Mouse (Mus musculus): ENCODE data around the gene Unc13d. TPM values are rescaled to one million over a fixed set of nuclear protein-coding genes. Genes with fewer than 3 reads are reported as not detected.

The Unc13d gene
- polyA plus RNA-seq, 1 experiment, result 7.1 TPM

DNA sequence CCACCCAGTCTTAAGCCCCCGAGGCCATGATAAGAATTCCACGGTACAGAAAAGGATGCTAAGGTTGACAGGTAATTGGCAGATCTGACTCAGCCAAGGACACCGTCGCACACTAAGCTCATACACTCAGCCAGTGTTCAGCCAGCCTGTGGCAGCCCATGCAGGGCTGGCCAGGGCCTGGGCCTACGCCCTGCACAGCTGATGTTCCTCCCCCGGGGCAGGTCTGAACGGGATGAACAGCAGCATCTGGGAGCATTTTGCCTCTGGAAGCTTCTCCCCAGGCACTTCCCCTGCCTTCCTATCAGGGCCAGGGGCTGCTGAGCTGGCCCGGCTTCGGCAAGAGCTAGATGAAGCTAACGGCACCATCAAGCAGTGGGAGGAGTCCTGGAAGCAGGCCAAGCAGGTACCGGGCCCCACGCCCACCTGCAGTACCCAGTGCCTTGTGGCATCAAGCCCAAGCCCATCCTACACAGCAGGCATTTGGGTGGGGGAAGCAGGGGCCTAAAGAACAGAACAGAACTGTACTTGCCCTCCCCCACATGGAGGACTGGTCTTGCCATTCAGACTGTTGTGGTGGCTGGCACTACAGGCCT lies 19.6 kb downstream of the Unc13d start:
- TF ChIP-seq CTCF (IDR thresholded peaks at IDR 0.05; ENCODE audit: extremely low read depth, insufficient read length, insufficient replicate concordance, low read depth, low read length), result no peak
- no peak for TF ChIP-seq POLR2A (IDR thresholded peaks at IDR 0.05; ENCODE audit: low read depth, low read length)
- Histone ChIP-seq H3K27ac (ENCODE audit: insufficient read depth, low read depth, low read length) (no peak overlapping the region), H3K36me3 (ENCODE audit: control insufficient read depth, insufficient read depth, low read length) (peaks cover 49% of the 10 kb centered on the region), H3K4me1 (ENCODE audit: control insufficient read depth, insufficient read depth, insufficient read length, low read length) (peaks cover 12% of the 10 kb centered on the region), H3K4me3 (ENCODE audit: low read depth, low read length) (no peak overlapping the region), H3K27me3 (ENCODE audit: control insufficient read depth, insufficient read depth, low read length) (no peaks in the 10 kb centered on the region)
- WGBS, result 62% methylated on average over 12 of the region's 12 CpGs

DNA sequence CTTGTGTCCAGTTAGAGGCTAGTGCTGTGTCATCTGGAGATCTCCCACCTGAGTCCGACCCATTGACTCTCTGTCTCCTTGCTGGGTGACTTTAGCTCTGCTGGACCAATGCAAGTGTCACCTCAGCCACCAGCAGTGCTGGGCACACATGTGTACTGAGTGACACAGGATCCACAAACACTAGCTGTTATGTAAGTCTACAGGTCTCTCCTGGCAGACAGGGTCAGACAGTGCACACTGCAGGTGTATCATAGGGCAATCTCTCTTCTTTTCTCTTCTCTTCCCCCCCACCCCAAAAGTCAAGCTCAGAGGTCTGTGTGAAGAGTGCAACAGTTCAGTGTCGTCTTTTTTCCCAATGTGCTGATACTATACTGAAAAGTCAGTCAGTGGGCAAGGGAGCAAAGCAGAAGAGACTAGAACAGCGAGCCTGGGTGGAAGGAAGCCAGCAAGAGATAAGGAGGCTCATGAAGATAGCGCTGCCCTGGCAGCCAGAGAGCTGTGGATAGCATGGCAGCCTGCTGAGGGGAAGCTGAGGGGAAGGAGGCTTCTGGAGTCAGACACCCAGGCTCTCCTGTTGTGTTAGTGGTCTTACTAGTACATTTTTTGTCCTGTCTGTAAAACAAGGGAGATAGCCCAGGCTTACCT lies 20.4 kb downstream of the Unc13d start:
- peaks cover 56% of the 10 kb centered on the region for H3K36me3 ChIP-seq (ENCODE audit: control insufficient read depth, insufficient read depth, low read length)
- 51% methylated on average over 4 of the region's 4 CpGs for WGBS
- no peaks in the 10 kb centered on the region for H3K27me3 ChIP-seq (ENCODE audit: control insufficient read depth, insufficient read depth, low read length)
- H3K27ac ChIP-seq (ENCODE audit: insufficient read depth, low read depth, low read length), result no peak overlapping the region
- no peak overlapping the region for H3K4me3 ChIP-seq (ENCODE audit: low read depth, low read length)
- peaks cover 12% of the 10 kb centered on the region for H3K4me1 ChIP-seq (ENCODE audit: control insufficient read depth, insufficient read depth, insufficient read length, low read length)
- TF ChIP-seq POLR2A (IDR thresholded peaks at IDR 0.05; ENCODE audit: low read depth, low read length) (no peak), CTCF (IDR thresholded peaks at IDR 0.05; ENCODE audit: extremely low read depth, insufficient read length, insufficient replicate concordance, low read depth, low read length) (no peak)

DNA sequence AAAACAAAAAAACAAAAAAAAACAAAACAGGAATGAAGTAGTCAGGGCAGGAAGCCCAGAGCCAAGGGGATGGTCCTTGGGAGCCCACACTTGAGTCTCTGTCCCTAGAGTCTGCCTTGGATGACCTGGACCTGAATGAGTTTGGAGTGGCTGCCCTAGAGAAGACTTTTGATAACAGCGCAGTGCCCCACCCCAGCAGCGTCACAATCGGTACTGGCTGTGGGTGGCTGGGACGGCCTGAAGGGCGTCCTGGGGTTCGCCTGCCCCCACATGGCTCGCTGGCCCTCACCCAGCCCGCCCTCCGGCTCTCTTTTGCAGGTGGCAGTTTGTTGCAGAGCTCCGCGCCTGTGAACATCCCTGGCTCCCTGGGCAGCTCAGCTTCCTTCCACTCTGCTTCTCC lies 21.9 kb downstream of the Unc13d start:
- H3K36me3 ChIP-seq (ENCODE audit: control insufficient read depth, insufficient read depth, low read length), result peaks cover 62% of the 10 kb centered on the region
- no peak overlapping the region for H3K27ac ChIP-seq (ENCODE audit: insufficient read depth, low read depth, low read length)
- TF ChIP-seq POLR2A (IDR thresholded peaks at IDR 0.05; ENCODE audit: low read depth, low read length), result no peak
- TF ChIP-seq CTCF (IDR thresholded peaks at IDR 0.05; ENCODE audit: extremely low read depth, insufficient read length, insufficient replicate concordance, low read depth, low read length), result no peak
- H3K4me3 ChIP-seq (ENCODE audit: low read depth, low read length), result no peak overlapping the region
- H3K27me3 ChIP-seq (ENCODE audit: control insufficient read depth, insufficient read depth, low read length), result no peaks in the 10 kb centered on the region
- WGBS, result 95% methylated on average over 11 of the region's 11 CpGs
- H3K4me1 ChIP-seq (ENCODE audit: control insufficient read depth, insufficient read depth, insufficient read length, low read length), result peaks cover 4% of the 10 kb centered on the region

DNA sequence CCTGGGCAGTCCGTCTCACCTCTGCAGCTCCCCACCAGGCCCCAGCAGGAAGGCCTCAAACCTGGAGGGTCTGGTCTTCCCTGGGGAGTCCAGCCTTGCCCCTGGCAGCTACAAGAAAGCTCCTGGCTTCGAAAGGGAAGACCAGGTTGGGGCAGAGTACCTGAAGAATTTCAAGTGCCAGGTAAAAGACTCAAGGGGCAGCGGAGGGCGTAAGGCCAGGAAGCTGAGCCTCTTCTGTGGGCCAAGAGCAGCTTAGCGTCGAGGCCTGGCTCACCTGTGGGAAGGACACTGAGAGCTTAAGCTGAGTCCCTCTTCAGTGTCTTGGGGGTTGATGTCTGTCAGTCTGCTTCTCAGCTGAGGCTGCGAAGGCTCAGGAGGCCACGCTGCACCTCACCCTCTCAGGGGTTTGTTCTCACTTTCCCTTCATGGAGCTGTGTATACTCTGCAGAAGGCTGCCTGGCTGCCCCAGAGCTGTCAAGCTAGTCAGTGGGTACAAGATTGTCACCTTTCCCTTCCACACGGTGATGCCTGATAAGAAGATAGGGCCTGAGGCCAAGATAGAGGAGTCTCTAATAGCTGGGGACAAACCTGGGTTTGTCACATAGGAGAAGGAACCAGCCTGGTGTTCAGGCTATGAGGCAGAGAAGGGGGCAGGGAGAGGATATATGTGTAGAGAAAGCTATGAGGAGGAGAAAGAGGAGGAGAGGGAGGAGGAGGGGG lies 24.1 kb downstream of the Unc13d start:
- no peak for TF ChIP-seq POLR2A (IDR thresholded peaks at IDR 0.05; ENCODE audit: low read depth, low read length)
- H3K36me3 ChIP-seq (ENCODE audit: control insufficient read depth, insufficient read depth, low read length), result peaks cover 77% of the 10 kb centered on the region
- H3K4me1 ChIP-seq (ENCODE audit: control insufficient read depth, insufficient read depth, insufficient read length, low read length), result no peaks in the 10 kb centered on the region; the same call in 1 of the 2 replicates
- WGBS, result 87% methylated on average over 9 of the region's 9 CpGs
- no peak overlapping the region for H3K27ac ChIP-seq (ENCODE audit: insufficient read depth, low read depth, low read length)
- no peaks in the 10 kb centered on the region for H3K27me3 ChIP-seq (ENCODE audit: control insufficient read depth, insufficient read depth, low read length)
- H3K4me3 ChIP-seq (ENCODE audit: low read depth, low read length), result no peak overlapping the region

DNA sequence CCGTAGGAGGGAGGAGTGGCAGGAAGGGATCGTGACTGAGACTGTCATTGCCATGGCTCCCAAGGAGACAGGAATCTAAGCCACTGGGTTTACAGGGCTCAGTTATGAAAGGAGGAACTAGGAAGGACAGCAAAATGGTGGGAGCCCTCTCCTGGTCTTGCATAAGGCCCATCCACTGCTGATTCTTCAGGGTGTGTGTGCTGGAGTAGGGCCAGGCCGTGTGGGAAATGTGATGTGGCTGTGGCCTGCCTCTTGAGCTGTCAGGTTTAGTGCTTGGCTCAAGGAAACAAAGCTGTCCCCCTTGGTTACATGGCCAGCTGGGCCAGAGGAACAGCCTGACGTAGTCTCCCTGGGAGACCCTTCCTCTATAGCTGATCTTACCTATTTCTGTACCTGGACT lies 27.6 kb downstream of the Unc13d start:
- TF ChIP-seq POLR2A (IDR thresholded peaks at IDR 0.05; ENCODE audit: low read depth, low read length) (no peak), CTCF (IDR thresholded peaks at IDR 0.05; ENCODE audit: extremely low read depth, insufficient read length, insufficient replicate concordance, low read depth, low read length) (no peak)
- 85% methylated on average over 4 of the region's 4 CpGs for WGBS
- Histone ChIP-seq H3K4me1 (ENCODE audit: control insufficient read depth, insufficient read depth, insufficient read length, low read length) (no peaks in the 10 kb centered on the region), H3K27me3 (ENCODE audit: control insufficient read depth, insufficient read depth, low read length) (no peaks in the 10 kb centered on the region), H3K4me3 (ENCODE audit: low read depth, low read length) (no peak overlapping the region), H3K27ac (ENCODE audit: insufficient read depth, low read depth, low read length) (no peak overlapping the region), H3K36me3 (ENCODE audit: control insufficient read depth, insufficient read depth, low read length) (peaks cover 65% of the 10 kb centered on the region)

DNA sequence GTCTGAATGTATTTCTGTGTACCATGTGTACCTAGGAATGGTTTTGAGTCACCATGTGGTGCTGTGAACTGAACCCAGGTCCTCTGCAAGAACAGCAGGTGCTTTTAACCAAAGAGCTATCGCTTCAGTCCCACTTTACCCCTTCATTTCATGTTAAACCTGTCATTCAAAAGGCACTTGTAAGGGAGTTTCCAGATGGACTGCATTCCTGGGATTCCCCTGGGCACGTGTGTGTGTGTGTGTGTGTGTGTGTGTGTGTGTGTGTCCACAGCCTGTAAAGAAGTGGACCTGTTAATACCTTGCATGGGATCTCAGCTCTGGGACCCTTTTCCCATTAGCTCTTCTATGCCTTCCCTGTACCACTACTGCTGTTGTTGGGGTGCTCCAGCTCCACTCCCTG lies 28.2 kb downstream of the Unc13d start:
- WGBS, result 88% methylated on average over 2 of the region's 2 CpGs
- TF ChIP-seq POLR2A (IDR thresholded peaks at IDR 0.05; ENCODE audit: low read depth, low read length), result no peak
- TF ChIP-seq CTCF (IDR thresholded peaks at IDR 0.05; ENCODE audit: extremely low read depth, insufficient read length, insufficient replicate concordance, low read depth, low read length), result no peak
- H3K36me3 ChIP-seq (ENCODE audit: control insufficient read depth, insufficient read depth, low read length), result peaks cover 60% of the 10 kb centered on the region

DNA sequence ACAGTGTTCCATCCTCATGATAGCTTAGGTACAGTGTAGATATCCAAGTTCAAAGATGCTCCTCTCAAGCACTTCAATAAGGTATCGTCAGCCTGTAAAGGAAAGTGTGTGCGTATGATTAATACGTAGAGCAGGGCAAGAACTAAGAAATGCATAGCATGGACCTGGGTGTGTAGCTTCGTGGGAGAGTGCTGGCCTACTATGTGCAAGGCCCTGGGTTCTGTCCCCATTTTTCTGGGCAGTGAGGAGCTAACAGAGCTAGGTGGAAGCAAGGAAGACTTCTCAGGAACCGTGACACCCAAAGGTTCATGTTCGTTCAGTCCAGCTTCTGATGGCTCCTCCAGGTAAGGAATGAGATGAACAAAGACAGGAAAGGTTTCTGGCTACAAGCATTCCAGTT lies 32.6 kb downstream of the Unc13d start:
- 92% methylated on average over 6 of the region's 6 CpGs for WGBS
- no peak for TF ChIP-seq POLR2A (IDR thresholded peaks at IDR 0.05; ENCODE audit: low read depth, low read length)
- no peak for TF ChIP-seq CTCF (IDR thresholded peaks at IDR 0.05; ENCODE audit: extremely low read depth, insufficient read length, insufficient replicate concordance, low read depth, low read length)
- H3K27ac ChIP-seq (ENCODE audit: insufficient read depth, low read depth, low read length), result no peak overlapping the region
- H3K4me1 ChIP-seq (ENCODE audit: control insufficient read depth, insufficient read depth, insufficient read length, low read length), result no peaks in the 10 kb centered on the region
- peaks cover 27% of the 10 kb centered on the region for H3K36me3 ChIP-seq (ENCODE audit: control insufficient read depth, insufficient read depth, low read length)
- no peak overlapping the region for H3K4me3 ChIP-seq (ENCODE audit: low read depth, low read length)
- H3K27me3 ChIP-seq (ENCODE audit: control insufficient read depth, insufficient read depth, low read length), result no peaks in the 10 kb centered on the region

More for the DNA sequence above, 28.2 kb downstream of the Unc13d start:
- Histone ChIP-seq H3K27me3 (ENCODE audit: control insufficient read depth, insufficient read depth, low read length) (no peaks in the 10 kb centered on the region), H3K4me1 (ENCODE audit: control insufficient read depth, insufficient read depth, insufficient read length, low read length) (no peaks in the 10 kb centered on the region), H3K27ac (ENCODE audit: insufficient read depth, low read depth, low read length) (no peak overlapping the region), H3K4me3 (ENCODE audit: low read depth, low read length) (no peak overlapping the region)
